Mouse (Mus musculus): ENCODE results near the gene Glrb. TPM values are rescaled to one million over a fixed set of nuclear protein-coding genes. Genes with fewer than 3 reads are reported as not detected.

Gene Glrb
- total RNA-seq, 2 experiments from 2014 or later = 0.11 TPM; not detected in 1

DNA sequence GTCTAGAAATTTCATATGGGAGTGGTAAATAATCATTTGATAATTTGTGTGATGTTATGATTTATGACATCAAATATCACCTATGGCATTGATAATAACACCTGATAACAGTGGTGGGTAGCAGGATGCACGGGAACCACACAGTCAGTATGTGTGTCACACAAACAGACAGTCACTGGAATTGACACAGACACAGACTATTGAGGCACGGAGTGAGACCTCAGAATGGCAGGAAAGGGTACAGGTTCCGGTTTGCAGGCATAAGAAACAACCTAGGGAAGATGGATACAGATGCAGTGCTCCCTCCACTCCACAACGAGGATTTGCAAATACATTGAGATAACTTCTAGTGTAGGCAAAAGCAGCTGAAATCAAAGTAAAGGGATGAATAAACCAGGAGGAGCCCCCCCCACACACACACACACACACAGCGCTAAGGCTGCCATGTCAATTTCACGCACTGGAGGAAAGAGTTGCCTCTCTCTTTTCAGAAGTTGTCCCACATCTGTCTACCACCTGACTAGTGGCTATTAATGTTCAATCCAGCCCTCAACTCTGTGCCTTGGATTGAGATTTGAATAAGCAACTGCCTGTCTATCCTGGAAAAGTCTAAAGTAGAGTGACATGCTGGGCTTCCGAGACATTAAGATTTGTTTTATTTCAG, 38.6 kb downstream of the Glrb start:
- no peak overlapping the region for H3K27ac ChIP-seq
- H3K4me3 ChIP-seq = no peak overlapping the region
- DNase-seq = no peak
- TF ChIP-seq CTCF (IDR thresholded peaks at IDR 0.05) = no peak
- intact Hi-C loops (cut with DNase I) = no loop called here

GRCm38 (mm10) chr3:80874081-80874480, 39.4 kb downstream of the Glrb start:
- no peak for DNase-seq
- Histone ChIP-seq H3K27ac (no peak overlapping the region), H3K4me3 (no peak overlapping the region)
- intact Hi-C loops (cut with DNase I) = no loop called here
- no peak for TF ChIP-seq CTCF (IDR thresholded peaks at IDR 0.05)

DNA sequence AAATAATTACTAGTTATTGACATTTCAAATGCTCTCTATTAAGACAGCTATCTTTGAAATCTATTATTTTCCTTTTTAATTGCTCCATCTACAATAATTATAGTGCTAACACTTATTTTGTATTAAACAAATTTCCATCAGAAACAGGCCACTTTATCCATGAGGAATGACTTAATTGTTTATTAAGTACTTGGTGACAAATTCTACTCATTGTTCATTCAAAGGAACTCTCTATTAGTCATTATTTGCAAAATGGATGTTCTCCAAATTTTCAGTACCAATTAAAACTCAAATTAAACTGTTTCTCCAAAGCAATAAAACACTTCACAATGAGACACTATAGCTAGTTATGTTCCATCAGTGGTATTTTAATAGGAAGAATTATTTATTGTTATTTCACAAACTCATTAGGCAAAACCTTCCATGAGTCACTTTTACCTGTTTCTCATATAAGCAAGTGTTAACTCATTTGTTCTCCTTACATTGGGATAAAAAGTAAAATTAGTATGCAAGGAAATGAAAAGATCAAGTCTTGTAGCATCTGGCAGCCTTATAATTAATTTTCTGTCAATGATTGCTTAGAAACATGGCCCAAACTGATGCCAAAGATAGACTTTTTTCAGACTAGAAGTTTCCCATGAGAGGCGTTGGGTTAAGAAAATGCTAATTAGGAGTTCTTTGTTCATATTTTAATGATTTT, 41.8 kb downstream of the Glrb start:
- Histone ChIP-seq H3K27ac (no peak overlapping the region), H3K4me3 (no peak overlapping the region)
- TF ChIP-seq CTCF (IDR thresholded peaks at IDR 0.05) = no peak
- DNase-seq = no peak
- intact Hi-C loops (cut with DNase I) = no loop called here

- DNase-seq = no peak
- Histone ChIP-seq H3K4me3 (no peak overlapping the region), H3K27ac (no peak overlapping the region)
- no peak for TF ChIP-seq CTCF (IDR thresholded peaks at IDR 0.05)
- intact Hi-C loops (cut with DNase I) = no loop called here
Observed at GRCm38 (mm10) chr3:80867328-80867727, 46.1 kb downstream of the Glrb start.

DNA sequence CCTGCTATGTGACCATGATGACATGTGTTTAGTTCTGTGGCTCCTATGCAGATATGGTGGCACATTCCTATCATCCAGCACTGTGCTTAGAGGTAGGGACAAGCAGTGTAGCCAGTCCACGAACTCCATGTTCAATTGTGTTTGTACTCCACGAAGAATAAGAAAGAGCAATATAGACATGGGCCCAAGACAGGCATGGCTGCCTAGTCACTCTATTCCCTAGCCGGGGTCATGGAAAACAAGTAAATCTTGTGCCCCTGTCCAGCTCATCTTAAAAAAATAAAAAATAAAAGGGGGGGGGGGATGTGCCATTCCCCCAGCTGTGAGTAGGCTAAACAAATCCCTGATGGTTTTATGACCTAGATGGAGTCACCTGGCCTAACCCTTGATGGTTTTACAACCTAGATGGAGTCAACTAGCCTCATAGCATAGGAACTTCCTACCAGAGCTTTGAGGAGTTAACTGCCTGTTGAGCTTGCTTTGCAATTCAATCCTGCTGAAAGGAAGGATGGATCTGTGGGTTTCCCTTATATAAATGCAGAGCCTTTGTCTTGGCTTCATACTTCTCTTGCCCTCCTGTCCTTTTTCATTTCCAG, 60.5 kb downstream of the Glrb start:
- intact Hi-C loops (cut with DNase I) = no loop called here
- TF ChIP-seq CTCF (IDR thresholded peaks at IDR 0.05) = no peak

GRCm38 (mm10) chr3:80850947-80851346, 62.5 kb downstream of the Glrb start:
- no peak overlapping the region for H3K4me3 ChIP-seq
- TF ChIP-seq CTCF (IDR thresholded peaks at IDR 0.05) = no peak
- intact Hi-C loops (cut with DNase I) = no loop called here
- no peak for DNase-seq
- no peak overlapping the region for H3K27ac ChIP-seq

More for the DNA sequence above, 60.5 kb downstream of the Glrb start:
- Histone ChIP-seq H3K27ac (no peak overlapping the region), H3K4me3 (no peak overlapping the region)
- DNase-seq = no peak

GRCm38 (mm10) chr3:80845634-80846033, 67.8 kb downstream of the Glrb start:
- H3K27ac ChIP-seq = no peak overlapping the region
- intact Hi-C loops (cut with DNase I) = no loop called here
- no peak for TF ChIP-seq CTCF (IDR thresholded peaks at IDR 0.05)
- DNase-seq = no peak
- no peak overlapping the region for H3K4me3 ChIP-seq

- intact Hi-C loops (cut with DNase I) = no loop called here
- no peak for TF ChIP-seq CTCF (IDR thresholded peaks at IDR 0.05)
- H3K4me3 ChIP-seq = no peak overlapping the region
- no peak for DNase-seq
- no peak overlapping the region for H3K27ac ChIP-seq
Observed at GRCm38 (mm10) chr3:80839845-80840244, 73.6 kb downstream of the Glrb start.

- no peak overlapping the region for H3K4me3 ChIP-seq
- H3K27ac ChIP-seq = no peak overlapping the region
- no peak for DNase-seq
- intact Hi-C loops (cut with DNase I) = no loop called here
- TF ChIP-seq CTCF (IDR thresholded peaks at IDR 0.05) = no peak
Observed at GRCm38 (mm10) chr3:80837583-80837982, 75.9 kb downstream of the Glrb start.

- Histone ChIP-seq H3K4me3 (no peak overlapping the region), H3K27ac (no peak overlapping the region)
- intact Hi-C loops (cut with DNase I) = no loop called here
- TF ChIP-seq CTCF (IDR thresholded peaks at IDR 0.05) = no peak
- DNase-seq = no peak
Observed at GRCm38 (mm10) chr3:80823975-80824374, 89.5 kb downstream of the Glrb start.

DNA sequence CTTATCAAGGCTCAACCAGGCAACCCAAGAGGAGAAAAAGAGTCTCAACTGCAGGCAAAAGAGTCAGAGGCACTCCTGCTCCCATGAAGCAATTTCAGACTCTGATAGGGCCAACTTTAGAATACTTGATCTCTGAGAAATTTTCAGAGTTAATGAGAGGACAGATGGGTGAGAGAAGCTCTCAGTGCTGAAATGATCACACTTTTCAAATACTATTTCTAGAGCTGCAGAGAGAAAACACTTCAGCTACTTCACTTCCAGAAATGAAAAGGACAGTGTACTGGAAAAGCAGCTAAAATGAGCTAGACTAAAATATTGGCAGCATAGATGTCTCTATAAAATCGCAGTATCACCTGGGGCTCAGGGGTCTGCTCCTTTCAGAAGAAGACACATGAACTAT, 94.8 kb downstream of the Glrb start:
- DNase-seq = no peak
- intact Hi-C loops (cut with DNase I) = no loop called here
- TF ChIP-seq CTCF (IDR thresholded peaks at IDR 0.05) = no peak
- H3K27ac ChIP-seq = no peak overlapping the region
- no peak overlapping the region for H3K4me3 ChIP-seq

- no peak overlapping the region for H3K4me3 ChIP-seq
- DNase-seq = no peak
- H3K27ac ChIP-seq = no peak overlapping the region
- intact Hi-C loops (cut with DNase I) = no loop called here
- TF ChIP-seq CTCF (IDR thresholded peaks at IDR 0.05) = no peak
Observed at GRCm38 (mm10) chr3:80813734-80814133, 99.7 kb downstream of the Glrb start.

- DNase-seq = no peak
- TF ChIP-seq CTCF (IDR thresholded peaks at IDR 0.05) = no peak
- Histone ChIP-seq H3K27ac (no peak overlapping the region), H3K4me3 (no peak overlapping the region)
- intact Hi-C loops (cut with DNase I) = no loop called here
Observed at GRCm38 (mm10) chr3:80812237-80812636, 101.2 kb downstream of the Glrb start.
